Mouse (Mus musculus) lung, postnatal 10 days (tissue): ENCODE measurements around the gene Phlpp2.
A peak's percentile ranks its signal among the peaks of the same experiment; 100 is the strongest.

Source experiments
- DNase-seq: peaks from one replicate; pipeline ENCODE4 v3.0.0; 2021

Gene Phlpp2

GRCm38 (mm10) chr8:109903909-109904469 lies 35.6 kb downstream of the Phlpp2 start:
- DNase-seq: no peak

GRCm38 (mm10) chr8:109904928-109905668 lies 36.8 kb downstream of the Phlpp2 start:
- DNase-seq: no peak

- DNase-seq: no peak
Measured at GRCm38 (mm10) chr8:109906907-109907306, 38.6 kb downstream of the Phlpp2 start.

- DNase-seq: no peak
Measured at GRCm38 (mm10) chr8:109907376-109907775, 39.0 kb downstream of the Phlpp2 start.

GRCm38 (mm10) chr8:109917277-109917676 lies 48.9 kb downstream of the Phlpp2 start:
- DNase-seq: peak; percentile 73

GRCm38 (mm10) chr8:109920406-109921390 lies 52.4 kb downstream of the Phlpp2 start:
- DNase-seq: peak; percentile 36

- no peak for DNase-seq
Measured at GRCm38 (mm10) chr8:109941606-109942360, 73.4 kb downstream of the Phlpp2 start.

- DNase-seq: no peak
Measured at GRCm38 (mm10) chr8:109945153-109945632, 76.9 kb downstream of the Phlpp2 start.

GRCm38 (mm10) chr8:109945694-109946093 lies 77.4 kb downstream of the Phlpp2 start:
- DNase-seq: no peak

GRCm38 (mm10) chr8:109946272-109946671 lies 77.9 kb downstream of the Phlpp2 start:
- DNase-seq: no peak

GRCm38 (mm10) chr8:109947447-109948284 lies 79.3 kb downstream of the Phlpp2 start:
- DNase-seq: peak; percentile 37

GRCm38 (mm10) chr8:109948285-109948564 lies 79.9 kb downstream of the Phlpp2 start:
- DNase-seq: no peak

GRCm38 (mm10) chr8:109952171-109952570 lies 83.8 kb downstream of the Phlpp2 start:
- no peak for DNase-seq

GRCm38 (mm10) chr8:109954486-109954948 lies 86.2 kb downstream of the Phlpp2 start:
- peak; percentile 46 for DNase-seq

- peak; percentile 53 for DNase-seq
Measured at GRCm38 (mm10) chr8:109957167-109958028, 89.1 kb downstream of the Phlpp2 start.

- DNase-seq: no peak
Measured at GRCm38 (mm10) chr8:109958036-109958655, 89.8 kb downstream of the Phlpp2 start.

- no peak for DNase-seq
Measured at GRCm38 (mm10) chr8:109959112-109959511, 90.8 kb downstream of the Phlpp2 start.

GRCm38 (mm10) chr8:109961693-109962367 lies 93.5 kb downstream of the Phlpp2 start, which contains the start of gene Marveld3:
Gene Marveld3, minus strand, starts transcription at chr8:109962203.
- DNase-seq: peak; percentile 77

- DNase-seq: no peak
Measured at GRCm38 (mm10) chr8:109962896-109963295, 94.6 kb downstream of the Phlpp2 start.
